Mouse (Mus musculus) central nervous system, embryonic 14 days (tissue): ENCODE results near the gene Mpig6b. TPM values are rescaled to one million over a fixed set of nuclear protein-coding genes. Genes with fewer than 3 reads are reported as not detected.

Experiments
- polyA plus RNA-seq: library from polyadenylated mRNA; depleted of rRNA; stranded (reverse); fragments of >200 nt; gene quantifications from 2 replicates; pipeline ENCODE4 v1.2.3, GENCODE M21; 2012; rRNA removed

Mpig6b gene
- 0.22 and 0.23 TPM in 2 replicates for polyA plus RNA-seq

DNA sequence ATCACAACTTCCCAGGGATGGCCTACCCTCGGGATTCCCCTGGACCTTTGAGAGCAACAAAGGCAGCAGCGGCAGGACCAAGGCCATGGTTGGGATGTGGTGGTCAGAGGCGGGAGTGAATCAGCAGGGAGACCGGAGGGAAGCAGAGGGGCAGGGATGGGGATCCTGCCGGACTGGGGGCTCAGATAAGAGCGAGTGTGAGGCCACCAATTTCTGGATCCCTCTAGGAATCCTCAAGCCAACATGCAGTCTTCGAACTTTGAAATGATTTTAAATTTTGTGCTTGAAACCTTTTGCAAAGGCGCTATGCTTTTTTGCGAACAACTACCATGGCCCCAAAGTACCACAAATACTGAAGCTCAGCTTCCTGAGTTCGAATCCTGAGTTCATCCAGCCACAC is at the start of gene Mpig6b:
Gene Mpig6b, minus strand, starts transcription at position 101 of the 400 bp plus-strand sequence.

DNA sequence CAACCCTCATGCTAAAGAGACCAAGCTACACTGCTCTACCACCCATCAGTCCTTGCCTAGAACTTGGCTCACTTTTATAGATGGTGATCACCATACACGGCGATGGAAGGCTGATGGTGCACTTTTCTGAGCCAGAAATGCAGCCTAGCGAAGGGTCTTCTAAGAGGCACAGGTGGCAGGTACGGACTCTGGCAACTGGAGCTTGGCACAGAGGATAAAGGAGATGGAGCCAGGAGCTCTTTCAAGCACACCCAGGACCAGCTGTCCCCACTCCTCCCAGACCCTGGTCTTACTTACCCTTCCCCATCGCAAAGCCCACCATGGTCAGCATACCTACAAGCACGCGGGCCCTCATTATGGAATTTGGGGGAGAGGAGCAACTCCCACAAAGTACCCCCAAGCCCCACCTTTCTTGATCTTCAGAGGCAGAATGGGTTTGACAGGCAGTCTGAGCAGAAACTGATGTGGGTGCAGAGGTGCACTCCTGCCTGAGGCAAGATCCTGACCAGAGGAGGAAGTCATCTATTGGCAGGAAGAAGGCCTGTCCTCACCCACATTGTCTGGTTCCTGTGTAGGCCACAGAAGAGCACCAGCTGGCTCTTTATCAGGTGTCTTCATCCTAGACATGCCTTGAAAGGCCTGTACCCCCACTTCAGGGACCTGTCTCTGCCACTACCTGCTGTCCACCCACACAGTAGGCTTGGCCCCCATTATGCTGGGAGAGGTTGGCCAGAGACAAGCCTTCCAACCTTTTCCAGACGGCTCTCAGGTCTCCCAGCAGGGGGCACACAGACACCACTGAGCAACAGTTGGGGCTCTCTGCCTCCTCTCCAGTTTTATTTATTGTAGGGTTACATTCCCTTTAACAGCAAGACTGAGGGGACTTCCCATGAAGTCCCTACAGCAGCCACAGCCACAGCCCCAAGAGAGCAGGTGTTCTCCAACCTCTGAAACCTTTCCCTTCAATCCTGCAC is 49.3 kb upstream of the Mpig6b start, which contains the start of gene Ly6g5b:
Gene Ly6g5b, minus strand, starts transcription at position 383 of the 974 bp plus-strand sequence.

GRCm38 (mm10) chr17:35108097-35108496 is 42.1 kb upstream of the Mpig6b start, which contains the start of gene Ly6g5c:
Gene Ly6g5c, plus strand, starts transcription at chr17:35108279.

DNA sequence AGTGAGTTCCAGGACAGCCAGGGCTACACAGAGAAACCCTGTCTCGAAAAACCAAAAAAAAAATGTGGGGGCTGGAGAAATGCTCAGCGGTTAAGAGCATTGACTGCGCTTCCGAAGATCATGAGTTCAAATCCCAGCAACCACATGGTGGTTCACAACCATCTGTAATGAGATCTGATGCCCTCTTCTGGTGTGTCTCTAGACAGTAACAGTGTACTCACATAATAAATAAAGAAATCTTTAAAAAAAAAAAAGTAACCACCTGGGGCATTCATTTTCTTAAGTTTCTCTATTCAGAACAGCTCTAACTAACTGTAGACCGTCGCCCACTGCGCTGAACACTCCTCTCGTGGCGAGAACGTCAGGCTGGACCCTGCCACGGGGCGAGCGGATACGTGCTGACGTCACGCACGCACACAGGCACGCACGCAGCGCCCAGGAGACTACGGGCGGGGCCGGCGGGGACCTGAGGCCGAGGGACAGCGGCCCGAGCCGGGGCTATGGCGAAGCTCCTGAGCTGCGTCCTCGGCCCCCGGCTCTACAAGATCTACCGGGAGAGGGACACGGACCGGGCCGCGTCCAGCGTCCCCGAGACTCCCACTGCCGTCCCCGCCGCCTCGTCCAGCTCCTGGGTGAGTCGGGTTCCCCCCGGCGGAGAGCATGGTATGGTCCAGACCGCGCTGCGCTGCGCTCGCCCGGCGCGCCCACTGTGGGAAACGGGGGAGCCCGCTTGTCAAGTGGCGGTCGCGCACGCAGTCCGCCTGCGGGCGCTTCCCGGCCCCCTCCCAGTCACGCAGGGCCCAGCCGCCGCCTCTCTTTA is 23.1 kb upstream of the Mpig6b start, which contains the start of gene Abhd16a:
Gene Abhd16a, plus strand, starts transcription at position 439 of the 820 bp plus-strand sequence.

DNA sequence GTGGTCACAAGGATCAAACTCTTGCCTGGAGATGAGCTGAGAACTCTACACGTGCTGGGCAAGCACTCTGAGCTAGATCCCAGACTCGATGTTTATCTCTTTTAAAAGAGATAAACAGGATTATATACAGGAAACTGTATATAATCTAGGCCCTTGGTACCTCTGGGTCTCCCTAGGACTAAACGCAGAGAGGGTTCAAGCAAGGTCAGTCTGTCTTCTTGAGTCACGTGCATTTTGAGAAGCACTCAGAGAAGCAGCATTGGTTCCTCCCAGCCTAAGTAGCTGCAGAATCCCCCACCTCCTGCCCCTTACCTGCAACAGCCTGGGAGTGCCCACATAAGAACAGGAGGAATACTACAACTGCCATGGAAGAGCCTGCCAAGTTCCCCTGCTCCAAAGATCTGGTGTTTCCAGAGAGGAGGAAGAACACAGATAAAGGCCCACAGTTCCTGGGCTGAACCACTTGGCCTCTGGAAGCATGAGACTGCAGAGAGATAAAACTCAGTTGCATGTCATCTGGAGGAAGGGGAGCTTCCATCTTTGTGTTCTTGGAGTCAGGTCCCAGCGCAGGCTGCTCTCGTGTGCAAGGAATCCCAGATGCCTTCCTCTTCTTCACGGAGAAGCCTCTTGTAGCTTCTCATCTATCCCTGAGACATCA is 19.4 kb upstream of the Mpig6b start, which contains the start of gene Ly6g6f:
Gene Ly6g6f, minus strand, starts transcription at position 403 of the 658 bp plus-strand sequence.

GRCm38 (mm10) chr17:35077786-35078233 is 11.8 kb upstream of the Mpig6b start, which contains the start of gene Ly6g6d:
Gene Ly6g6d, minus strand, starts transcription at chr17:35078065.

GRCm38 (mm10) chr17:35076507-35077176 is 10.7 kb upstream of the Mpig6b start, which contains the start of gene Ly6g6e:
Gene Ly6g6e, plus strand, starts transcription at chr17:35076902.

GRCm38 (mm10) chr17:35064951-35065947 is 735 bp downstream of the Mpig6b start, which contains the start of gene Ly6g6c:
Gene Ly6g6c, plus strand, starts transcription at chr17:35065388.

DNA sequence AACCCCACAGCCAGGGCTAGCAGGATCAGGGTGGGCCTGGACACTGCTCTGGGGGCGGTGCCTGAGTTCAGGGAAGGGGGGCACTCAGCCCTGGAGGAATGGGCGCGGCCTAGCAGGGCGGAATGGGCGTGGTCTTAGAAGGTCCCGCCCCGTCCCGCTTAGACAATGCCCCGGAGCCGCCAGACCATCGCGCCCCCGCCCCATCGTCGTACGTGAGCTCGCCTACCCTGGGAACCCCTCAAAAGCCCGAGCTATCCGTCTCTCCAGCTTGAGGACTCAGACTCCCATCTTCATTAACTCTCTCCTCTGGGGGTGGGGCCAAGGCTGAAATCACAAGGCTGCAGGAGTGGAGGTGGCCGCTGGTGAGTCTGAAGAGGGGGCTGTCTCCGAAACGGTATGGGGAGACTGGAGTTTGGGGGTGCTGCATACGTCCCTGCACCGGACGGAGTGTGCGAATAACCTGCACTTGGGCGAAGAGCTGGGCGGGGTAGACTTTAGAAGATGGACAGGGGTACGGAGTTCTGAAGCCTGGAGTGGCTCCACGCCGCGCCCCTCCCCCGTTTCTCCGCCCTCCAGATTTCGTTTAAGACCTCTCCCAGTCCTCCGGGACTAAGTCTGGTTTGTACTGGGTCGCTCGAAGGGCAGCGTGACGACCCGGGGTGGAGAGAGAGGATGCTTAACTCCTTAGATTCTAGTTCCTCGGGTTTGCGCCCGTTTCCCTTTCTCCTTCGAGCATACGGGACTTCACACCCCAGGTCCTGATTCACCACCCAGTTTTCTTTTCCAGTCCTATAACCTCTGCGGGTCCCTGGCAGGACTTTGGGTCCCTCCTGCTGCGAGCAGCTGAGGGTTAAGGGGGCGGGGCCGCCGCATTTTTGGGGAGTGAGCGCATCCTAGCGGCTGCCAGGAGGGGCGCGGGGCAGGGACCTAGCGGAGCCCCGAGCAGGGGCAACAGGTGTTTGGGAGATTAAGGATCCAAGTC is 6.8 kb downstream of the Mpig6b start, which contains the start of gene Ddah2:
Gene Ddah2, plus strand, starts transcription at position 125 of the 982 bp plus-strand sequence.

DNA sequence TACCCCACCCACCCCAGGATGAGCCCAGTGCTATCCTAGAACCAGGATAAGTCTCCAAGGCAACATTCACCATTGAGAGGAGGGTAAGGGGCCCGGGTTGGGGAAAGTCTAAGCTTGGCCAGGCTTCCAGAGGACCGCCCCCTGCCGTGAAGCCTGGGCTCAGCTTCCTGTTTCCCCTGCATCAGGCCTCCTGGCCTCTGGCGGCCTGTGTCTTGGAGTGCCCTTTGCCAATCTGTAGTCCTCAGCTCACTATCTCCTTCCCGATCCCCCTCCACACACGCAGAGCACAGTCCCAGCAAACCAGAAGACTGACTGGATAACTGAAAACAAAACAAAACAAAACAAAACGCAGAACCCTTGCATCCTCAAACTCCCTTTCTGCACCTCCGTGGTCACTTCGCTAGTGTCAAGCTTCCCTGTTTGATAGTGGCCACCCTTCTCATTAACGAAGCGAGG is 16.4 kb downstream of the Mpig6b start, which contains the start of gene Clic1:
Gene Clic1, plus strand, starts transcription at position 406 of the 456 bp plus-strand sequence.

GRCm38 (mm10) chr17:35046681-35047455 is 19.1 kb downstream of the Mpig6b start, which contains the start of gene Msh5:
Gene Msh5, minus strand, starts transcription at chr17:35046745.

GRCm38 (mm10) chr17:35027277-35028068 is 38.5 kb downstream of the Mpig6b start, which contains the start of gene Sapcd1:
Gene Sapcd1, minus strand, starts transcription at chr17:35028016.

GRCm38 (mm10) chr17:35016376-35016775 is 49.6 kb downstream of the Mpig6b start, which contains the start of gene Vwa7:
Gene Vwa7, plus strand, starts transcription at chr17:35016579.

